Mouse (Mus musculus) gastrocnemius, postnatal 4 days (tissue): Measurements from ENCODE around the gene Cables2. TPM values are rescaled to one million over a fixed set of nuclear protein-coding genes. Genes with fewer than 3 reads are reported as not detected.

ENCODE experiments used
- DNase-seq, 2 experiments: peaks; one replicate each; pipeline ENCODE4 v3.0.0; 2021 to 2022; ENCODE audit warnings: low spot score in 2 of 2, mixed read lengths in 2 of 2
- total RNA-seq, 2 experiments: library from RNA; stranded (reverse); gene quantifications; 2 replicates each; pipeline ENCODE4 v1.2.3; 2021

Gene Cables2
- total RNA-seq, 2 experiments from 2014 or later, result 13.4 to 14.6 TPM

GRCm38 (mm10) chr2:180256296-180257000, 16.8 kb downstream of the Cables2 start:
- DNase-seq, result no peak

GRCm38 (mm10) chr2:180255701-180256100, 17.6 kb downstream of the Cables2 start:
- DNase-seq, result no peak

GRCm38 (mm10) chr2:180254436-180255209, 18.7 kb downstream of the Cables2 start:
- DNase-seq, result no peak

- DNase-seq, result no peak
These were observed 21.5 kb downstream of the Cables2 start for GRCm38 (mm10) chr2:180251838-180252237.

- peak; percentile 54 to 74 for DNase-seq
These were observed 22.2 kb downstream of the Cables2 start for GRCm38 (mm10) chr2:180250930-180251611.

- no peak for DNase-seq
These were observed 24.2 kb downstream of the Cables2 start for GRCm38 (mm10) chr2:180248947-180249660.

- no peak for DNase-seq
These were observed 25.4 kb downstream of the Cables2 start for GRCm38 (mm10) chr2:180247916-180248315.

- no peak for DNase-seq
These were observed 30.2 kb downstream of the Cables2 start for GRCm38 (mm10) chr2:180243108-180243507.

GRCm38 (mm10) chr2:180238591-180238990, 34.7 kb downstream of the Cables2 start:
- no peak for DNase-seq

GRCm38 (mm10) chr2:180237601-180238345, 35.5 kb downstream of the Cables2 start:
- DNase-seq, result no peak

GRCm38 (mm10) chr2:180236930-180237329, 36.4 kb downstream of the Cables2 start:
- no peak for DNase-seq

GRCm38 (mm10) chr2:180236500-180236899, 36.8 kb downstream of the Cables2 start:
- no peak for DNase-seq

GRCm38 (mm10) chr2:180235788-180236187, 37.5 kb downstream of the Cables2 start:
- no peak for DNase-seq

GRCm38 (mm10) chr2:180234980-180235379, 38.3 kb downstream of the Cables2 start:
- DNase-seq, result no peak

GRCm38 (mm10) chr2:180234353-180234752, 38.9 kb downstream of the Cables2 start:
- no peak for DNase-seq

- DNase-seq, result no peak
These were observed 40.0 kb downstream of the Cables2 start for GRCm38 (mm10) chr2:180233101-180233904.

- DNase-seq, result no peak
These were observed 42.8 kb downstream of the Cables2 start for GRCm38 (mm10) chr2:180230482-180230881.

- DNase-seq, result no peak
These were observed 44.2 kb downstream of the Cables2 start for GRCm38 (mm10) chr2:180229129-180229528.

GRCm38 (mm10) chr2:180228592-180228991, 44.7 kb downstream of the Cables2 start:
- DNase-seq, result peak in 1 of 2 experiments; percentile 73

GRCm38 (mm10) chr2:180228060-180228458, 45.2 kb downstream of the Cables2 start:
- no peak for DNase-seq
